Mouse (Mus musculus) liver, embryonic 14.5 days (tissue): ENCODE measurements at regions not wholly inside any gene's neighbourhood (a gene's known extent, or its start where the extent isn't known, plus 50 kb on each side); places are given as distances from the start of the nearest gene placed in this dataset.

Source experiments
- ATAC-seq: fragments of 200-750 bp; cut with Nextera tagmentation; 2 replicates; pipeline ENCODE4 v1.8.0; 2017; ENCODE audit warnings: moderate number of reproducible peaks, mild to moderate bottlenecking, moderate library complexity; ENCODE audit not compliant: insufficient read depth
- DNase-seq, 3 experiments: peaks; one replicate each; pipeline ENCODE4 v3.0.0-alpha.2; 2012 to 2013; ENCODE audit warnings: low read depth in 3 of 3, low spot score in 3 of 3
- H3K27ac ChIP-seq: fragments of 300-500 bp; sonication (generic); 2 replicates; pipeline ENCODE4 v1.5.1; 2014; ENCODE audit warnings: moderate library complexity, mild to moderate bottlenecking, control low read depth, inconsistent platforms
- H3K27me3 ChIP-seq: fragments of 300-500 bp; sonication (generic); 2 replicates; pipeline ENCODE4 v1.6.1; 2014; ENCODE audit warnings: mild to moderate bottlenecking, low read length, moderate library complexity; ENCODE audit not compliant: control insufficient read depth, insufficient read depth
- H3K36me3 ChIP-seq: fragments of 300-500 bp; sonication (generic); replicated peaks from 2 replicates; pipeline ENCODE4 v1.6.1; 2014; ENCODE audit warnings: low read depth; ENCODE audit not compliant: control insufficient read depth, insufficient read depth
- H3K4me1 ChIP-seq, 2 experiments: fragments of 200-500 bp in 1 of 2; fragments of 300-500 bp in 1 of 2; sonication (generic) in 1 of 2; replicated peaks; 2 replicates each; pipeline ENCODE4 v1.6.1; 2012 to 2014; ENCODE audit warnings: antibody characterized with exemption in 1 of 2, inconsistent platforms in 1 of 2, low read length in 1 of 2; ENCODE audit not compliant: control insufficient read depth in 2 of 2, insufficient read depth in 2 of 2
- H3K4me2 ChIP-seq: fragments of 300-500 bp; sonication (generic); 2 replicates; pipeline ENCODE4 v1.6.1; 2014; ENCODE audit warnings: low read depth, mild to moderate bottlenecking, control low read depth, moderate library complexity
- H3K4me3 ChIP-seq, 2 experiments: fragments of 200-500 bp in 1 of 2; fragments of 300-500 bp in 1 of 2; sonication (generic) in 1 of 2; 2 replicates each; pipeline ENCODE4 v1.5.1; 2012 to 2014; ENCODE audit warnings: low read depth in 2 of 2, low read length in 2 of 2, mild to moderate bottlenecking in 2 of 2, control low read depth in 1 of 2, inconsistent platforms in 1 of 2, moderate library complexity in 1 of 2; ENCODE audit not compliant: insufficient read depth in 1 of 2
- H3K9ac ChIP-seq: fragments of 300-500 bp; sonication (generic); replicated peaks from 2 replicates; pipeline ENCODE4 v1.6.1; 2014; ENCODE audit warnings: mild to moderate bottlenecking, control low read depth, moderate library complexity
- H3K9me3 ChIP-seq: fragments of 300-500 bp; sonication (generic); 2 replicates; pipeline ENCODE4 v1.6.1; 2016; ENCODE audit warnings: low read length, mixed read lengths; ENCODE audit not compliant: control insufficient read depth
- CTCF ChIP-seq: IDR thresholded peaks from 2 replicates; pipeline ENCODE4 v1.5.1; 2016; ENCODE audit warnings: antibody characterized with exemption, low read depth, control low read depth
- EP300 ChIP-seq: IDR thresholded peaks from 2 replicates; pipeline ENCODE4 v1.6.1; 2016; ENCODE audit warnings: antibody characterized with exemption, low read depth
- WGBS: fragments of 180-500 bp; shearing (Covaris S2); extraction: QIAGEN DNeasy Blood & Tissue Kit; methylation state at CpG from one replicate; pipeline ENCODE4 v1.1.7; 2014; ENCODE audit not compliant: insufficient replicate concordance; 5-methylcytosine and 5-hydroxymethylcytosine counted together

DNA sequence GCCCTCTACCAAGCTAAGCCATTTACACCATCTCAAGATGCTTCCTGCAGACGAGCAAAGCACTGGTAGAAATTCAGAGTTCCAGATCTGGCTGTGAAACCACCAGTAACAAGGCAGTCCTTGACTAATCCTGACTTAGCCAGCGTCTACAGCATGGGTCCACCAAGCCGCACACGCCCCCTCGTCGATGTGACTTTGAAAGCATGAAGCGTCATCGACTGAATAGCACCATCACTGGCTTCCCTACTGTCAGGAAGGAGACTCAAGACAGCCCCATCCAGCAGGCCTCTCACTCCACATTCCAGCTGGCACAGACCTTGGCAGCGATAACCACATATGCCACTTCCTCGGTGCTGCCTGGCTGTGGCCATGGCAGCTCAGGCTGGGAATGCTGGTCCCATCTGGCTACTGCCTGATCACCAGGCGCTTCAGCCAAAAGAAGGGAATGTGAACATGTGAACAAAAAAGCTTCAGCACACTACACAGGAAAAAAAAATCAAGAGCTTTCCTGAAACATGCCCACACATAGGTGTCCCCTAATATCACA, 114.3 kb upstream of the Plxna4 start:
- H3K4me2 ChIP-seq, result no peak overlapping the region
- H3K9me3 ChIP-seq, result no peaks in the 10 kb centered on the region
- ATAC-seq (no peak), DNase-seq (no peak)
- H3K36me3 ChIP-seq, result no peaks in the 10 kb centered on the region
- H3K27ac ChIP-seq, result no peak overlapping the region
- H3K27me3 ChIP-seq, result no peaks in the 10 kb centered on the region
- TF ChIP-seq EP300 (no peak), CTCF (no peak)
- 74% methylated on average over 11 of the region's 11 CpGs for WGBS
- H3K9ac ChIP-seq, result no peak overlapping the region
- H3K4me1 ChIP-seq, result no peaks in the 10 kb centered on the region
- no peak overlapping the region for H3K4me3 ChIP-seq

DNA sequence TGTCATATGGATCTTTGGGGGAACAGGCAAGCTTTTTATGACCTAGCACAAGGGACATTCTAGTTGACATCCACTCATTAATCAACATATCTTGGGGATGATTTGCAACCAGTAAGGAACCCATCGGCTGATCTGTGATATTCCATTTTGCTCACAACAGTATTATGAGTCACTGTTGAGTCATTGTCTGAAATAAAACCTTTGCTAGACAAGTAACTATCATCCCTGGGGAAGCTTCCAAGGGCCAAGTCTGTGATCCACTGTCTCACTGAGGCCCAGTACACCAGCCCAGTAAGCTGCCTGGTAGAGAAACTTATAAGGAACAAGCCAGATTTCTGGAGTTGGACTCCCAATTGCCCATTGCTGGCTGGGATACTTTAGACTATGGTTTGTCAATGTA, 111.8 kb upstream of the Plxna4 start:
- Histone ChIP-seq H3K4me3 (no peak overlapping the region), H3K4me1 (no peaks in the 10 kb centered on the region), H3K27ac (no peak overlapping the region), H3K9me3 (no peaks in the 10 kb centered on the region), H3K27me3 (no peaks in the 10 kb centered on the region), H3K36me3 (no peaks in the 10 kb centered on the region), H3K4me2 (no peak overlapping the region), H3K9ac (no peak overlapping the region)
- 63% methylated on average over 1 of the region's 1 CpGs for WGBS
- TF ChIP-seq EP300 (no peak), CTCF (no peak)
- DNase-seq (no peak), ATAC-seq (no peak)

DNA sequence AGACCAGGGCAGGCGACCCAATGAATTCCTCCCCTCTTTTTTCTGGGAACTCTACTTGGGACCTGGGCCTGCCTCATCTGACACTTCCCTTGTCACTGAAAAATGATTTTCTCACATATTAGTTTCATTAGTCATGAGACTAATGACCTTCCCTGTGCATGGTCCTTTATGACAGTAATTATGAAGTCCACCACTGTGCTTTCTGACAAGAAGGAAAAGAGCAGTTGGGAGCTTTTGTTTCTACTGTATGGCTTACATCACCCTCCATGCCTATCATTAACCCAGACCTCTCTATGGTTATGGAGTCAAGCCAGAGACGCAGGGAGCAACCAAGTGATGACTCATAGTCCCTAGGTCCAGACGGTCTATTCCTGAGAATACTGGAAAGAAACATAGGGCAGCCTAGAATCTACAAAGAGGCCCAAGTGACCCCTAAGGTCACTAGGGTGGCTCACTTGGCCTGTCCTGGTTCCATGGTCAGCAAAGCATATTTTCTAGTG, 109.8 kb upstream of the Plxna4 start:
- no peak overlapping the region for H3K4me3 ChIP-seq
- H3K9ac ChIP-seq, result no peak overlapping the region
- 38% methylated on average over 3 of the region's 3 CpGs for WGBS
- TF ChIP-seq EP300, result no peak
- no peaks in the 10 kb centered on the region for H3K36me3 ChIP-seq
- no peak for ATAC-seq
- no peaks in the 10 kb centered on the region for H3K9me3 ChIP-seq
- no peak for DNase-seq
- no peak overlapping the region for H3K4me2 ChIP-seq
- H3K4me1 ChIP-seq, result no peaks in the 10 kb centered on the region
- no peak overlapping the region for H3K27ac ChIP-seq
- no peaks in the 10 kb centered on the region for H3K27me3 ChIP-seq

DNA sequence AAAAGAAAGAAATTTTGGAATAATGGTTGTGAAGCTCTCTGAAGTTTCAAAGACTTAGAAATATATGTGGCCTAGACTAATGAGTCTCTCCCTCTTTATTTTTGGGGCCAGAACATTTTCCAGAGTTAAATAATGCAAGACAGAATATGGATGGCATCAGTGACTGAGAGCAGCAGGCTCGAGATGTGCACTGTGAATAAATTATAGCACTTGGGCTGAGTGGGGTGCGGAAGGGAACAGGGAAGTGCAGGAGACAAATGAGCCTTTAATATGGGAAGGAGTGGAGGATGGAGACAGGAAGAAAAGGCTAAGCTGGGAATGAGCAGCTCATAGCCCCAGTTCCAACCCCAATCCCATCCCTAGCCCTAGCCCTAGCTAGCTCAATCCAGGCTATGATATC, 108.0 kb upstream of the Plxna4 start:
- 56% methylated on average over 2 of the region's 2 CpGs for WGBS
- H3K4me1 ChIP-seq, result no peaks in the 10 kb centered on the region
- no peak for ATAC-seq

DNA sequence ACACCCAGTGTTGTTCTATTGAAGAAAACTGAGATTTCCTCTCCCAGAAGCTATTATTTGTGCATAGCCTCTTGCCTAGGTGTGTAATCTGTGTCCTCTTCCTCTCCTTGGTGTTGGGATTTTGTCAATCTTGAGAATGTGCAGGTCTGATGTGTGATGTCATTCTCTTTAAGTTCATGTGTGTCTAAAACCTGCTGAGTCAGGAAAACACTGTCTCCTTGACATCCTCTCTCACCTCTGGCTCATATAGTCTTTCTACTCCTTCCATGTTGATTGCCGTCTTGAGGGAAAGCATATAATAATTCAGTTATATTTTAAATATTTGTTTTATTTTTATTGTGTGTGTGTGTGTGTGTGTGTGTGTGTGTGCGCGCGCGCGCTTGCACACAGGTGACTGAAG, 84.6 kb upstream of the Plxna4 start:
- H3K36me3 ChIP-seq, result no peaks in the 10 kb centered on the region
- no peak for TF ChIP-seq CTCF
- no peak for TF ChIP-seq EP300
- H3K27me3 ChIP-seq, result no peaks in the 10 kb centered on the region
- no peak overlapping the region for H3K27ac ChIP-seq
- no peak overlapping the region for H3K4me3 ChIP-seq
- H3K9me3 ChIP-seq, result no peaks in the 10 kb centered on the region
- H3K9ac ChIP-seq, result no peak overlapping the region
- WGBS, result 86% methylated on average over 6 of the region's 6 CpGs
- DNase-seq (no peak), ATAC-seq (no peak)
- H3K4me1 ChIP-seq, result no peaks in the 10 kb centered on the region
- H3K4me2 ChIP-seq, result no peak overlapping the region

More for the DNA sequence above, 108.0 kb upstream of the Plxna4 start:
- no peak overlapping the region for H3K4me2 ChIP-seq
- no peaks in the 10 kb centered on the region for H3K9me3 ChIP-seq
- H3K27me3 ChIP-seq, result no peaks in the 10 kb centered on the region
- no peak for DNase-seq
- H3K27ac ChIP-seq, result no peak overlapping the region
- no peaks in the 10 kb centered on the region for H3K36me3 ChIP-seq
- no peak overlapping the region for H3K9ac ChIP-seq
- H3K4me3 ChIP-seq, result no peak overlapping the region
- TF ChIP-seq CTCF, result no peak
- TF ChIP-seq EP300, result no peak
